Mouse (Mus musculus) hindbrain, embryonic 10.5 days (tissue): ENCODE measurements around the gene March6. TPM values are rescaled to one million over a fixed set of nuclear protein-coding genes. Genes with fewer than 3 reads are reported as not detected.

Experiments
- DNase-seq: peaks from one replicate; pipeline ENCODE4 v3.0.0-alpha.2; 2017; ENCODE audit warnings: low spot score
- H3K27ac ChIP-seq: fragments of 300-500 bp; sonication (generic); 2 replicates; pipeline ENCODE4 v1.5.1; 2016; ENCODE audit warnings: mild to moderate bottlenecking, moderate library complexity
- H3K27me3 ChIP-seq: fragments of 300-500 bp; sonication (generic); 2 replicates; pipeline ENCODE4 v1.6.1; 2016; ENCODE audit warnings: mild to moderate bottlenecking; ENCODE audit not compliant: poor library complexity, insufficient read depth, severe bottlenecking
- H3K36me3 ChIP-seq: fragments of 300-500 bp; sonication (generic); 2 replicates; pipeline ENCODE4 v1.6.1; 2016; ENCODE audit warnings: mild to moderate bottlenecking, moderate library complexity
- H3K4me1 ChIP-seq: fragments of 300-500 bp; sonication (generic); replicated peaks from 2 replicates; pipeline ENCODE4 v1.6.1; 2016; ENCODE audit warnings: mild to moderate bottlenecking
- H3K4me3 ChIP-seq: fragments of 300-500 bp; sonication (generic); 2 replicates; pipeline ENCODE4 v1.5.1; 2016; ENCODE audit warnings: mild to moderate bottlenecking, moderate library complexity
- H3K9me3 ChIP-seq: fragments of 300-500 bp; sonication (generic); 2 replicates; pipeline ENCODE4 v1.6.1; 2016; ENCODE audit warnings: mild to moderate bottlenecking, moderate library complexity
- WGBS: fragments of 180-500 bp; shearing (Covaris S2); methylation state at CpG from one replicate; pipeline ENCODE4 v1.1.7; 2016; 5-methylcytosine and 5-hydroxymethylcytosine counted together
- polyA plus RNA-seq: library from polyadenylated mRNA; unstranded; fragments of >200 nt; fragmentation: Nextera tagmentation; extraction: Ambion mirVana; gene quantifications from 2 replicates; pipeline ENCODE4 v1.2.1, GENCODE M21; 2016

March6 gene
- polyA plus RNA-seq, 1 experiment from 2014 or later = 34.5 TPM

DNA sequence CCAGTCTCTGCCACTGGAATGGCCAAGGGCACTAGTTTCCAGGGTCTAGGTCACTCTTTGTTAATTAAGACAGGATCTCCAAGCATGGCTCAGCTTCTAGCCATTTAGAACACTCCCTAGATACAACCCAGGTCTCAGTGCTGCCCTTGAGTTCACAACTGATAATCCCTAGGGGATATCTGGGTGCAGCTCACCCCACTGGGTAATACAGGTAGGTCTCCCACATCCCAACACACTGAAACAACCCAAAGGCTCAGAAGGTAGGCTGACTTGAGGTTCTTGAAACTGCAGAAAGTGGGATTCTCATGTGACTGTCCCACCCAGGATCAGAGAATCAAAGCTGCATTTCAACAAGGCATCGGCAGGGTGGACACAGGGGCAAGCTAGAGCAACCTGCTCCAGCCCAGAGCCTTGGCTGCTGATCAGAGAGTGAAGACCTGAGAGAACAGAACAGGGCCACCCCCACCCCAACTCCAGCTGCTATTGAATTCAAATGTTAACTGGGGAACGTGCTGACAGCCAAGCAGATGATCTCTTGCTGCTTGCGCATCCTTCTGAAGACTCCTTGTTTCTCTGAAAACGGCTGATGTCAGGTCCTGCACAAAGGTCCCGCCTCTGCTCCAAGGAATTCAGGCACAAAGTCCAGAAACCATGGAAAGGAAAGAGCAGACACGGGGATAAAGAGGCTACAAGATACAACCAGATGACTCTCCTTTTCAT is 116.5 kb downstream of the March6 start:
- Histone ChIP-seq H3K4me3 (no peak overlapping the region), H3K27me3 (no peaks in the 10 kb centered on the region)
- 44% methylated on average over 6 of the region's 6 CpGs for WGBS

DNA sequence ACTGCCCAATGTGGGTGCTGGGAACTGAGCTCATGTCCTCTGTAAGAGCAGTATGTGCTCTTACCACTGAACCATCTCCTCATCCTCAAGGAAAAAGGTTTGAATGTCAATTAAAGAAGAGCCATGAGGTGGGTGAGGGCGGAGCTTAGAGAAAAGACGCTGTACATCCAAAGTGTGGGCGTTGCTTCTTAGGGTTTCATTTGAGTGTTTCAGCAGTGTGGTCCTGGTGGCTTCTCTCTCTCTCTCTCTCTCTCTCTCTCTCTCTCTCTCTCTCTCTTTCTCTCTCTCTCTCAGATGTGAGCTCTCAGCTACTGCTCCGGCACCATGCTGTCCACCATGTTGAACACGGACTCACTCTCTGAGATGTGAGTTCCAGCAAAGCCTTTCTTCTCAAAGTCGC is 117.2 kb downstream of the March6 start:
- WGBS = 86% methylated on average over 6 of the region's 6 CpGs
- H3K36me3 ChIP-seq = no peaks in the 10 kb centered on the region
- no peaks in the 10 kb centered on the region for H3K9me3 ChIP-seq
- DNase-seq = no peak
- no peak overlapping the region for H3K4me3 ChIP-seq
- no peak overlapping the region for H3K27ac ChIP-seq
- H3K4me1 ChIP-seq = peaks cover 32% of the 10 kb centered on the region
- H3K27me3 ChIP-seq = no peaks in the 10 kb centered on the region

More for the DNA sequence above, 116.5 kb downstream of the March6 start:
- no peak for DNase-seq
- peaks cover 32% of the 10 kb centered on the region for H3K4me1 ChIP-seq
- H3K36me3 ChIP-seq = no peaks in the 10 kb centered on the region
- no peak overlapping the region for H3K27ac ChIP-seq
- H3K9me3 ChIP-seq = no peaks in the 10 kb centered on the region

DNA sequence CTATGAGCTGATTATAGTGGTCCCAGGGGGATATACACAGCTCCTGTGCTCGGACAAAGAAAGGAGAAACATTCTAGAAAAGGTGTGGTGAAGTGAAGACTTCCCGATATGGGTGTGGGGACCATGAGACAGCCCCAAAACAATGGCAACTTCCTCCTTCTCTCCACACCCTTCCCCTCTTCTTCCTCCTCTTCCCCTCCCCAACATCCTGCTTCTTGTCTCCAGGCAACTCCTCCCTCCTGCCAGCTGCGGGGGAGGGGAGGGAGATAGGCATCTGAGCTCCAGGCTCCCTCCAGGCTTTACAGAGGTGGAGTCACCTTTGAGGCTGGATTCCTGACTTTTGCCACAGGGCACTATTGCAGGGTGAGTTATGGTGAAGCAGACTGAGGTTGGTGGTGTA is 117.9 kb downstream of the March6 start:
- Histone ChIP-seq H3K27me3 (no peaks in the 10 kb centered on the region), H3K4me1 (peaks cover 30% of the 10 kb centered on the region), H3K4me3 (no peak overlapping the region), H3K27ac (no peak overlapping the region), H3K36me3 (no peaks in the 10 kb centered on the region), H3K9me3 (no peaks in the 10 kb centered on the region)
- DNase-seq = no peak
- WGBS = 48% methylated on average over 3 of the region's 3 CpGs

GRCm38 (mm10) chr15:31412436-31412835 is 118.4 kb downstream of the March6 start:
- DNase-seq = no peak
- Histone ChIP-seq H3K36me3 (no peaks in the 10 kb centered on the region), H3K4me1 (peaks cover 30% of the 10 kb centered on the region), H3K9me3 (no peaks in the 10 kb centered on the region), H3K4me3 (no peak overlapping the region), H3K27ac (no peak overlapping the region), H3K27me3 (no peaks in the 10 kb centered on the region)
- 83% methylated on average over 6 of the region's 6 CpGs for WGBS

GRCm38 (mm10) chr15:31407490-31407889 is 123.4 kb downstream of the March6 start:
- 90% methylated on average over 4 of the region's 4 CpGs for WGBS
- H3K9me3 ChIP-seq = no peaks in the 10 kb centered on the region
- H3K4me3 ChIP-seq = no peak overlapping the region
- H3K36me3 ChIP-seq = no peaks in the 10 kb centered on the region
- peaks cover 8% of the 10 kb centered on the region for H3K4me1 ChIP-seq
- no peak overlapping the region for H3K27ac ChIP-seq
- no peaks in the 10 kb centered on the region for H3K27me3 ChIP-seq
- no peak for DNase-seq

DNA sequence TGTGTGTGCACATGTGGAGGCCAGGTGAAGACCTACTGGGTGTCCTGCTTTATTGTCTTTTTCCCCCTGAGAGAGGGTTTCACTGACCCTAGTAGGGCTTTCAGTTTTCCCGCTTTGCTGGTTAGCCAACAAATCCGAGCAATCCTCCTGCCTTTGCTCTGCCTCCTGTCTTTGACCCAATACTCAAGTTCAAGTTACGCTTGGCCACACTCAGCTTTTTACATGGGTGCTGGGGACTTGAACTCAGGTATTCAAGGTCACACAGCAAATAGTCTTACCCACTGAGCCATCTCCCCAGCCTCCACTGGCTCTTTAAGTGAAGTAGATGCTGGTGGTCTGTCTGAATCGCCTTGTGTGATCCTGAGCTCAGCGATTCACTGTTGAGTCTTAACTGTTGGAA is 124.0 kb downstream of the March6 start:
- DNase-seq = no peak
- Histone ChIP-seq H3K4me1 (peaks cover 8% of the 10 kb centered on the region), H3K9me3 (no peaks in the 10 kb centered on the region), H3K27me3 (no peaks in the 10 kb centered on the region), H3K36me3 (no peaks in the 10 kb centered on the region), H3K27ac (no peak overlapping the region), H3K4me3 (no peak overlapping the region)
- 89% methylated on average over 5 of the region's 5 CpGs for WGBS

Other genes with a start within 250 kb of the March6 start
- gene Ankrd33b, start 163.3 kb downstream of the March6 start, polyA plus RNA-seq = 0.39 and 0.56 TPM in 2 replicates
- gene Ropn1l, start 77.3 kb downstream of the March6 start, polyA plus RNA-seq = 3.4 and 4.5 TPM in 2 replicates
- 1.6 and 2.0 TPM in 2 replicates for gene Cmbl, start 34.3 kb upstream of the March6 start, polyA plus RNA-seq
- 698 and 751 TPM in 2 replicates for gene Cct5, start 70.8 kb upstream of the March6 start, polyA plus RNA-seq
- 13.1 and 15.5 TPM in 2 replicates for gene Fam173b, start 70.8 kb upstream of the March6 start, polyA plus RNA-seq